Mouse (Mus musculus): ENCODE data around the gene Efhd2. TPM values are rescaled to one million over a fixed set of nuclear protein-coding genes. Genes with fewer than 3 reads are reported as not detected.

The Efhd2 gene
- polyA plus RNA-seq, 1 experiment: 95.0 TPM

DNA sequence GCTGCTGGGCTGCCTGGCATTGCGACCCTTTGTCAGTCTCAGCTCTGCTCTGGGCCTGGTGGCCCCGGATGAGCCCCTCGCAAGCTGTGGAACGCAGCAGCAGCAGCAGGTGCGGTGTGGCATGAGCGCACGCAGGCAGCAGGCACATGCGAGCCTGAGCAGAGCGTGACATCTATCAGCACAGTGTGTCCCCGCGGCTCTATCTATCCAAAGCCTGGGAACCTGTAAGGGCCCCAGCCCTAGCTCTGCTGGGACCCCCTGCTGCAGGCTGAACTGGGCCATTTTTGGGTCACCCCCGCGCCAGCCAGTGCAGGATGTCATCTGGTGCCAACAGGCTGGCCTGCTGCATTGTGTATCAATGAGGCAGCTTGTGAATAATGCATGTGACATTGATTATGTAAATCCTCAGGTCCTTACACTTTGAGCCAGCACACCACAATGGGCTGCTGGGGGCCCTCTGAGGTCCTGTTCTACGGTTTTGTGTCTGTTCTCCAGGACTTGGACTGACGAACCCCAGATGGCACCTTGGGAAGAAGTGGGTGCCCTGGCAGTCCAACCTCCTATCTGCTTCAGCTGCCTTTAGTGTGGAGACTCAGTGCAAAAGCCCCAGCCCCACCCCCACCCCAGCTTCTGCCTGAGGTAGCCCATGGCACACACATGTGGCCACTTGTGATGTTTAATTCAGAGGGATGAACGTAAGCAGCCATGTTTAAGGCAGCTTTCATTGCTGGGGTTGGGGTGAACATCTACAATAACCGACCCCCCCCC, 27.2 kb upstream of the Efhd2 start:
- DNase-seq: no peak
- TF ChIP-seq POLR2A (IDR thresholded peaks at IDR 0.05; ENCODE audit: borderline replicate concordance, extremely low read depth, low read depth, low read length) (no peak), CTCF (IDR thresholded peaks at IDR 0.05; ENCODE audit: insufficient read depth, low read length) (no peak)
- Histone ChIP-seq H3K4me1 (ENCODE audit: control insufficient read depth, insufficient read depth, low read length) (no peaks in the 10 kb centered on the region; the same call in 1 of the 2 replicates), H3K4me3 (replicated peaks; ENCODE audit: extremely low read depth, low read depth, low read length) (no peak overlapping the region)
- 83% methylated on average over 17 of the region's 17 CpGs for WGBS

DNA sequence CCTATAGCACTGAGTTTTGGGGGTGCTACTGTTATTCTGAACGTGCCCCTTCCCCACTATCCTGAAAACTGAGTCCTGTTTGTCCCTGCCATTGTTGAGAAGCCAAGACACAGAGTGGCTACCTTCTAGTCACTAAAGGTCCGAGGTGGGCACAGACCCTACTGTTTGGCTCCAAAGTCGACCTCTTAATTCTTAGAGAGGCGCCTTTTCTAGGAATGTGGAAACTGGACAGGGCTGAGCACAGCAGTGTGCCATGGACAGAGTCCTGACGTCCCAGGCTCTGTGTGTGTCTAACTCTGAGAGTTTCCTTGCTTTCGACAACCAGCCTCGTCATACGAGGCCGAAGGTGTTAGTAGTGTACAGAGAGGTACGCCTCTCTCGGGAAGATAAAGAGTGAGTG, 25.7 kb upstream of the Efhd2 start:
- no peaks in the 10 kb centered on the region; the same call in 1 of the 2 replicates for H3K4me1 ChIP-seq (ENCODE audit: control insufficient read depth, insufficient read depth, low read length)
- H3K4me3 ChIP-seq (replicated peaks; ENCODE audit: extremely low read depth, low read depth, low read length): no peak overlapping the region
- no peak for TF ChIP-seq POLR2A (IDR thresholded peaks at IDR 0.05; ENCODE audit: borderline replicate concordance, extremely low read depth, low read depth, low read length)
- no peak for TF ChIP-seq CTCF (IDR thresholded peaks at IDR 0.05; ENCODE audit: insufficient read depth, low read length)
- WGBS: 54% methylated on average over 11 of the region's 11 CpGs
- no peak for DNase-seq

GRCm38 (mm10) chr4:141899936-141900335, 25.2 kb upstream of the Efhd2 start:
- no peaks in the 10 kb centered on the region; the same call in 1 of the 2 replicates for H3K4me1 ChIP-seq (ENCODE audit: control insufficient read depth, insufficient read depth, low read length)
- no peak for DNase-seq
- no peak overlapping the region for H3K4me3 ChIP-seq (replicated peaks; ENCODE audit: extremely low read depth, low read depth, low read length)
- TF ChIP-seq POLR2A (IDR thresholded peaks at IDR 0.05; ENCODE audit: borderline replicate concordance, extremely low read depth, low read depth, low read length): no peak
- TF ChIP-seq CTCF (IDR thresholded peaks at IDR 0.05; ENCODE audit: insufficient read depth, low read length): no peak
- 18% methylated on average over 7 of the region's 8 CpGs for WGBS

DNA sequence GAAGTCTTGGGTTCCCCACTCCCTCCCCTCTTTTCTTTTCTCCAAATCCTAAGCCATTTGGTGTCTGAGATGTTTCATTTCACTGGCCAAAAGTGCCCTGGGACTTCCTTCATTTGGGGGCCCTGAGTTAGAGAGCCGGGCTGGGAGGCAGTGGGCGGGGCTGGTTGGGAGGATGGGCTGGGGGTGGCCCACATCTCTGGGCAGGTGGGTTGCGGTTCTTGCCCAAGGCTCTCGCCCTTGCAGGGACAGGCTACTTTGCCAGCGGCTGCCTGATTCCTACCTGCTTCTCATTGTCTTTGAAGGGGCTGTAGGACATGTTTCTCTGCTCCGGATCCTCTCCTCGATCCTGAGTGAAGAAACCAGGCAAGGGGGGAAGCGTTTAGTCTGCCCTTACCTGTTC, 24.2 kb upstream of the Efhd2 start:
- no peaks in the 10 kb centered on the region; the same call in 1 of the 2 replicates for H3K4me1 ChIP-seq (ENCODE audit: control insufficient read depth, insufficient read depth, low read length)
- WGBS: 84% methylated on average over 8 of the region's 8 CpGs
- DNase-seq: no peak
- H3K4me3 ChIP-seq (replicated peaks; ENCODE audit: extremely low read depth, low read depth, low read length): no peak overlapping the region
- no peak for TF ChIP-seq POLR2A (IDR thresholded peaks at IDR 0.05; ENCODE audit: borderline replicate concordance, extremely low read depth, low read depth, low read length)

DNA sequence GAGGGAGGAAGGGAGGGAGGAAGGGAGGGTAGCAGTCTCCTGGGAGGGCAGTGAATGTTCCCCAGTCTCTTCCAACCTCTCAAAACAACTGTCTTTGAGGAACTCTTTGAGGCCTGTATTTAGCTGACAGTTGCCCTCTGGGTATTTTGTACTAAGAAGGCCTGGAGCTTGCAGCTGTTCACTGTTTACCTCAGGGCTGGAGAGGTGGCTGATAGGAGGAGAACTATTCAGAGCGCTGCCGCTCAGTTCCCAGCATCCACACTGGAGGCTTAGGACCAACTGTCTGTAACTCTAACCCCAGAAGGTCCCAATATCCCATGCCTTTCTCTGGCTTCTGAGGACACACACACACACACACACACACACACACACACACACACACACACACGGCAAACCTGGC, 23.1 kb upstream of the Efhd2 start:
- no peaks in the 10 kb centered on the region; the same call in 1 of the 2 replicates for H3K4me1 ChIP-seq (ENCODE audit: control insufficient read depth, insufficient read depth, low read length)
- TF ChIP-seq POLR2A (IDR thresholded peaks at IDR 0.05; ENCODE audit: borderline replicate concordance, extremely low read depth, low read depth, low read length) (no peak), CTCF (IDR thresholded peaks at IDR 0.05; ENCODE audit: insufficient read depth, low read length) (no peak)
- DNase-seq: no peak
- H3K4me3 ChIP-seq (replicated peaks; ENCODE audit: extremely low read depth, low read depth, low read length): no peak overlapping the region
- 43% methylated on average over 3 of the region's 3 CpGs for WGBS

DNA sequence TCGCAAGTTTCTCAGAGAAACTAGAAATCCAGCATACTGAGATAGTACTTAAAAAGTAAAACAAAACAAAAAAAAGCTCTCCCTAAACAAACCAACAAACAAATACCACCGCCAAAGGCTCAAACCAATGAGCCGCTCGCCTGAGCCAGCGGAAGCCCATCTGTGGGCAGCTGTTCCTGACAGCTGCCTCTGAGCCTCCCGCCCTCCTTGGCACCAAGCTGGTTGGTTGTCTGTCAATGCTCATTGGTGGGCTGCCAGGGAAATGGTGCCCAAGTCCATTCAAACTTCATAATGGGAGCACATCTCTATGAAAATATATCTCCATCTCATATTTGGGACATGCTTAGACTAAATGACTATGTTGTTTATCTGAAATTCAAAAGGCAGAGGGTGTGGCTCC, 22.5 kb upstream of the Efhd2 start:
- H3K4me3 ChIP-seq (replicated peaks; ENCODE audit: extremely low read depth, low read depth, low read length): no peak overlapping the region
- H3K4me1 ChIP-seq (ENCODE audit: control insufficient read depth, insufficient read depth, low read length): no peaks in the 10 kb centered on the region; the same call in 1 of the 2 replicates
- no peak for DNase-seq
- WGBS: 78% methylated on average over 6 of the region's 6 CpGs
- TF ChIP-seq CTCF (IDR thresholded peaks at IDR 0.05; ENCODE audit: insufficient read depth, low read length) (no peak), POLR2A (IDR thresholded peaks at IDR 0.05; ENCODE audit: borderline replicate concordance, extremely low read depth, low read depth, low read length) (no peak)

DNA sequence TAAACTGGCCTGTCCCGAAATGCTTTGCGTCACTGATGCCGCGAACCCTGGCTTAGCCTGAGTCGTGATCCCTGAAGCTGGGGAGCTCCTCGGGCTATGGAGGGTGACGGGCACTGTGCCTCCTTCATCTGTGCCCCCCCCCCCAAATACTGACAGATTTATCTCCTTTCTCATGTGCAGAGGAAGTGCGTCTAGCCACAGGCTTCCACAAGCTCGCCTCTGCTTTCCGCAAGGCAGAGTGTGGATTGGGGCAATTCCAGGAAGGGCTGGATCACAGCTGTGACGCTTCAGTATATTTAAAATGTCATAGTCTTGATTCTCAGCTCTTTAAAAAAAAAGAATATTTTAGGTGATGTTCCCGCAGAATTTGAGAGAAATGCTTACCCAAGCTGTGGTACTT, 21.1 kb upstream of the Efhd2 start:
- TF ChIP-seq POLR2A (IDR thresholded peaks at IDR 0.05; ENCODE audit: borderline replicate concordance, extremely low read depth, low read depth, low read length) (no peak), CTCF (IDR thresholded peaks at IDR 0.05; ENCODE audit: insufficient read depth, low read length) (no peak)
- Histone ChIP-seq H3K4me1 (ENCODE audit: control insufficient read depth, insufficient read depth, low read length) (no peaks in the 10 kb centered on the region; the same call in 1 of the 2 replicates), H3K4me3 (replicated peaks; ENCODE audit: extremely low read depth, low read depth, low read length) (no peak overlapping the region)
- WGBS: 40% methylated on average over 12 of the region's 12 CpGs
- DNase-seq: no peak

DNA sequence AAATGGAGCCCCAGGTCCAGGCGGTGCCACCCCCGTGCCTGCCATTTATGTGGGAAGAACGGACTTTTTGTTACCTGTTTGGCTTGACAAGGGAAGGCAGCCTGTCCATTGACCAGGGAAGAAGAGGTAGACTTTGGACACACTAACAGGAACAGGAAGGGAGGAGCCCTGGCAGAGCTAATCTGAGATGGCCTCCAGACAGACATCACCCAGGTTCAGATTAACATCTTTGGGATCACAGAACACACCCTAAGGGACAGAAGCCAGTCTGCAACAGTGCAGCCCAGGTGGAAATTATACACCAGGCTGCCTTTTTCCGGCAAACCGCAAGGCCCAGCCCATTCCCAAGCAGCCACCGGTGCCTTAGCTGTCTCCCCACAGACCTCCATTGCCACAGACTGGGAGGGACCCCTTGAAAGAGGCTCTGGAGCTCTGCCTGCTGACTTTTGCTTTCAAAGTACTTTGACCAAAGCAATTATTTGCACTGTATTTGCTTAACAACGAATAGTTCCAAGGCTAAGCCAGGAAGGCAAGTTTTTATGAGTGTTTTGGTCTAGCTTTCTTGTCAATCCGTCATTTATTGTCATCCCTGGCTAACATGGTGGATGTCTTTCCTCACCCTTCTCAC, 18.6 kb upstream of the Efhd2 start:
- no peak overlapping the region for H3K4me3 ChIP-seq (replicated peaks; ENCODE audit: extremely low read depth, low read depth, low read length)
- no peaks in the 10 kb centered on the region for H3K4me1 ChIP-seq (ENCODE audit: control insufficient read depth, insufficient read depth, low read length)
- WGBS: 75% methylated on average over 8 of the region's 8 CpGs
- no peak for DNase-seq
- TF ChIP-seq CTCF (IDR thresholded peaks at IDR 0.05; ENCODE audit: insufficient read depth, low read length): no peak
- no peak for TF ChIP-seq POLR2A (IDR thresholded peaks at IDR 0.05; ENCODE audit: borderline replicate concordance, extremely low read depth, low read depth, low read length)

- TF ChIP-seq POLR2A (IDR thresholded peaks at IDR 0.05; ENCODE audit: borderline replicate concordance, extremely low read depth, low read depth, low read length) (no peak), CTCF (IDR thresholded peaks at IDR 0.05; ENCODE audit: insufficient read depth, low read length) (no peak)
- DNase-seq: no peak
- 37% methylated on average over 6 of the region's 6 CpGs for WGBS
- Histone ChIP-seq H3K4me3 (replicated peaks; ENCODE audit: extremely low read depth, low read depth, low read length) (no peak overlapping the region), H3K4me1 (ENCODE audit: control insufficient read depth, insufficient read depth, low read length) (no peaks in the 10 kb centered on the region)
Measured at GRCm38 (mm10) chr4:141886385-141886968, 11.8 kb upstream of the Efhd2 start.

Measured in lung, adult 2 months (tissue).